Mouse (Mus musculus): ENCODE results near the gene Ugt2b1. TPM values are rescaled to one million over a fixed set of nuclear protein-coding genes. Genes with fewer than 3 reads are reported as not detected.

The Ugt2b1 gene
- polyA plus RNA-seq, 1 experiment = not detected

DNA sequence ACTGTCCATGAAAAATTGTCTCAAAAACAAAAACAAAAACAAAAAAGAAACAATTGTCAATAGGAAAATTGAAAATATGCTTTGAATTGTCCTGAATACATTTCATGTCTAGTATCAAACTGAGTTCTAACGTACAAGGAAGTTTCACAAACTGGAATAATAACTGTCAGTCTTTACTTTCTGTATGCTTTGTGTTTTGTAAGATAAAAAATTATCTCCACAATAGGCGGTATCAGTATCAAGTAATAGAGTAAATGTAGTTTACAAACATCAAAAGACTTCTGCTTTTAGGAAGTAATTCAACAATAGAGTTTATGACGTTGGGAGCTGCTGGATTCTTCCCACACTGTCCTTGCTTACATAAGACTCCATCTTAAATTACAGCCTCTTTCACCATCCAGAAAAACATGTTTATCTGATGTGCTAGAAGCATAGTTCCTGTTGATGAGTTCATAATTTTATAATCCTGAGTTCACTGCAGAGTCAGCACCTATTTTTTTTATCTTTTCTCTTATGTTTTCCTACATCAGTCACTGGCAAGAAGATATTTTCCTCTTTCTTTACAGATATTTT, 5.6 kb downstream of the Ugt2b1 start:
- Histone ChIP-seq H3K4me3 (ENCODE audit: insufficient read depth, poor library complexity, severe bottlenecking) (no peak overlapping the region), H3K36me3 (ENCODE audit: control insufficient read depth, insufficient read depth) (no peaks in the 10 kb centered on the region), H3K27me3 (ENCODE audit: control insufficient read depth, insufficient read depth, insufficient read length) (no peaks in the 10 kb centered on the region), H3ac (ENCODE audit: control insufficient read depth, insufficient read length, low read depth) (no peak overlapping the region), H3K79me3 (ENCODE audit: low read depth) (no peaks in the 10 kb centered on the region), H3K79me2 (ENCODE audit: control insufficient read depth, insufficient read depth) (no peaks in the 10 kb centered on the region)
- TF ChIP-seq MAX (IDR thresholded peaks at IDR 0.05) (no peak), USF1 (IDR thresholded peaks at IDR 0.05; ENCODE audit: low read depth) (no peak), MYOD1 (IDR thresholded peaks at IDR 0.05; ENCODE audit: control insufficient read depth, insufficient read length, low read depth) (no peak), MYOG (IDR thresholded peaks at IDR 0.05; ENCODE audit: control insufficient read depth, extremely low read depth, insufficient read length) (no peak), CEBPB (IDR thresholded peaks at IDR 0.05; ENCODE audit: low read depth) (no peak), FOSL1 (IDR thresholded peaks at IDR 0.05; ENCODE audit: insufficient read depth, low read length, poor library complexity, severe bottlenecking) (no peak), CTCF (IDR thresholded peaks at IDR 0.05; ENCODE audit: control insufficient read depth, insufficient read depth, insufficient read length) (no peak)

- no peak overlapping the region for H3ac ChIP-seq (ENCODE audit: control insufficient read depth, insufficient read length, low read depth)
- H3K27me3 ChIP-seq (ENCODE audit: control insufficient read depth, insufficient read depth, insufficient read length) = no peaks in the 10 kb centered on the region
- no peak overlapping the region for H3K4me3 ChIP-seq (ENCODE audit: insufficient read depth, poor library complexity, severe bottlenecking)
- H3K79me2 ChIP-seq (ENCODE audit: control insufficient read depth, insufficient read depth) = no peaks in the 10 kb centered on the region
- no peaks in the 10 kb centered on the region for H3K36me3 ChIP-seq (ENCODE audit: control insufficient read depth, insufficient read depth)
- TF ChIP-seq CEBPB (IDR thresholded peaks at IDR 0.05; ENCODE audit: low read depth) (no peak), CTCF (IDR thresholded peaks at IDR 0.05; ENCODE audit: control insufficient read depth, insufficient read depth, insufficient read length) (no peak), MAX (IDR thresholded peaks at IDR 0.05) (no peak), USF1 (IDR thresholded peaks at IDR 0.05; ENCODE audit: low read depth) (no peak), MYOD1 (IDR thresholded peaks at IDR 0.05; ENCODE audit: control insufficient read depth, insufficient read length, low read depth) (no peak), FOSL1 (IDR thresholded peaks at IDR 0.05; ENCODE audit: insufficient read depth, low read length, poor library complexity, severe bottlenecking) (no peak), MYOG (IDR thresholded peaks at IDR 0.05; ENCODE audit: control insufficient read depth, extremely low read depth, insufficient read length) (no peak)
- H3K79me3 ChIP-seq (ENCODE audit: low read depth) = no peaks in the 10 kb centered on the region
These were observed 14.8 kb downstream of the Ugt2b1 start for GRCm38 (mm10) chr5:86911357-86912099.

DNA sequence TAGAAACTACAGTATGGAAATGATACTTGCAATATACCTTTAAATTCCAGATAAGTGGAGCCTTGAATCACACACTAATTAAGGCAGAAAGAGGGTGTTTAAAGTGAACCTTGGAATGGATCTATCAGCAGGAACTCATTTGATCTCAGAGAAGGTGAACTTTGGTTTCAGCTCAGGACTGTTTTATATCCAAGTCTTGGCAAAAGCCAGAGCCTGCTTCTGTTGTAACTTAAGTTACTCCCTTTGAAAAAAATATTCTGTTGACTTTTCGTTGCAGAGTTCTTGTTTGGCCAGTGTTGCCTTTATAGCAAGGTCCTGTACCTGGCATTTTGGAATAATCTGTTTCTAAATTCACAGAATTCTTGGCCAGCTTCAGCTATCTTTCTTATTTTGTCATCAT, 15.6 kb downstream of the Ugt2b1 start:
- TF ChIP-seq CTCF (IDR thresholded peaks at IDR 0.05; ENCODE audit: control insufficient read depth, insufficient read depth, insufficient read length) (no peak), USF1 (IDR thresholded peaks at IDR 0.05; ENCODE audit: low read depth) (no peak), CEBPB (IDR thresholded peaks at IDR 0.05; ENCODE audit: low read depth) (no peak), MAX (IDR thresholded peaks at IDR 0.05) (no peak), FOSL1 (IDR thresholded peaks at IDR 0.05; ENCODE audit: insufficient read depth, low read length, poor library complexity, severe bottlenecking) (no peak), MYOG (IDR thresholded peaks at IDR 0.05; ENCODE audit: control insufficient read depth, extremely low read depth, insufficient read length) (no peak), MYOD1 (IDR thresholded peaks at IDR 0.05; ENCODE audit: control insufficient read depth, insufficient read length, low read depth) (no peak)

GRCm38 (mm10) chr5:86906758-86907157, 19.6 kb downstream of the Ugt2b1 start, which contains the start of gene Ugt2b34:
Gene Ugt2b34, minus strand, starts transcription at chr5:86906937.
- no peak for TF ChIP-seq MYOG (IDR thresholded peaks at IDR 0.05; ENCODE audit: control insufficient read depth, extremely low read depth, insufficient read length)
- no peak for TF ChIP-seq CTCF (IDR thresholded peaks at IDR 0.05; ENCODE audit: control insufficient read depth, insufficient read depth, insufficient read length)
- TF ChIP-seq MAX (IDR thresholded peaks at IDR 0.05) = no peak
- no peak for TF ChIP-seq FOSL1 (IDR thresholded peaks at IDR 0.05; ENCODE audit: insufficient read depth, low read length, poor library complexity, severe bottlenecking)
- TF ChIP-seq USF1 (IDR thresholded peaks at IDR 0.05; ENCODE audit: low read depth) = no peak
- no peak for TF ChIP-seq MYOD1 (IDR thresholded peaks at IDR 0.05; ENCODE audit: control insufficient read depth, insufficient read length, low read depth)
- no peak for TF ChIP-seq CEBPB (IDR thresholded peaks at IDR 0.05; ENCODE audit: low read depth)
- no peaks in the 10 kb centered on the region for H3K79me2 ChIP-seq (ENCODE audit: control insufficient read depth, insufficient read depth)
- H3K4me3 ChIP-seq (ENCODE audit: insufficient read depth, poor library complexity, severe bottlenecking) = no peak within 1 kb of the TSS
- no peaks in the 10 kb centered on the region for H3K36me3 ChIP-seq (ENCODE audit: control insufficient read depth, insufficient read depth)
- no peaks in the 10 kb centered on the region for H3K27me3 ChIP-seq (ENCODE audit: control insufficient read depth, insufficient read depth, insufficient read length)
- H3K79me3 ChIP-seq (ENCODE audit: low read depth) = no peaks in the 10 kb centered on the region
- H3ac ChIP-seq (ENCODE audit: control insufficient read depth, insufficient read length, low read depth) = no peak within 1 kb of the TSS

More for the DNA sequence above, 15.6 kb downstream of the Ugt2b1 start:
- H3K79me3 ChIP-seq (ENCODE audit: low read depth) = no peaks in the 10 kb centered on the region
- H3K4me3 ChIP-seq (ENCODE audit: insufficient read depth, poor library complexity, severe bottlenecking) = no peak overlapping the region
- no peaks in the 10 kb centered on the region for H3K36me3 ChIP-seq (ENCODE audit: control insufficient read depth, insufficient read depth)
- H3ac ChIP-seq (ENCODE audit: control insufficient read depth, insufficient read length, low read depth) = no peak overlapping the region
- no peaks in the 10 kb centered on the region for H3K79me2 ChIP-seq (ENCODE audit: control insufficient read depth, insufficient read depth)
- H3K27me3 ChIP-seq (ENCODE audit: control insufficient read depth, insufficient read depth, insufficient read length) = no peaks in the 10 kb centered on the region

GRCm38 (mm10) chr5:86889933-86890332, 36.4 kb downstream of the Ugt2b1 start:
- H3K36me3 ChIP-seq (ENCODE audit: control insufficient read depth, insufficient read depth) = no peaks in the 10 kb centered on the region
- no peaks in the 10 kb centered on the region for H3K27me3 ChIP-seq (ENCODE audit: control insufficient read depth, insufficient read depth, insufficient read length)
- H3ac ChIP-seq (ENCODE audit: control insufficient read depth, insufficient read length, low read depth) = no peak overlapping the region
- no peaks in the 10 kb centered on the region for H3K79me3 ChIP-seq (ENCODE audit: low read depth)
- TF ChIP-seq USF1 (IDR thresholded peaks at IDR 0.05; ENCODE audit: low read depth) (no peak), MYOG (IDR thresholded peaks at IDR 0.05; ENCODE audit: control insufficient read depth, extremely low read depth, insufficient read length) (no peak), CTCF (IDR thresholded peaks at IDR 0.05; ENCODE audit: control insufficient read depth, insufficient read depth, insufficient read length) (no peak), MYOD1 (IDR thresholded peaks at IDR 0.05; ENCODE audit: control insufficient read depth, insufficient read length, low read depth) (no peak), CEBPB (IDR thresholded peaks at IDR 0.05; ENCODE audit: low read depth) (no peak), MAX (IDR thresholded peaks at IDR 0.05) (no peak), FOSL1 (IDR thresholded peaks at IDR 0.05; ENCODE audit: insufficient read depth, low read length, poor library complexity, severe bottlenecking) (no peak)
- no peak overlapping the region for H3K4me3 ChIP-seq (ENCODE audit: insufficient read depth, poor library complexity, severe bottlenecking)
- no peaks in the 10 kb centered on the region for H3K79me2 ChIP-seq (ENCODE audit: control insufficient read depth, insufficient read depth)

Measured in C2C12 (cell line).